Mouse (Mus musculus) CH12.LX (cell line): ENCODE measurements around the gene Dnm2. TPM values are rescaled to one million over a fixed set of nuclear protein-coding genes. Genes with fewer than 3 reads are reported as not detected.

Experiments
- DNase-seq: peaks from one replicate; pipeline ENCODE4 v3.0.0-alpha.2; 2013; ENCODE audit errors: extremely low read depth
- H3K27ac ChIP-seq: 2 replicates; pipeline ENCODE4 v1.5.1; 2012; ENCODE audit warnings: low read depth, mild to moderate bottlenecking, control low read depth, moderate library complexity; ENCODE audit not compliant: insufficient read depth
- H3K27me3 ChIP-seq: replicated peaks from 2 replicates; pipeline ENCODE3; 2012; ENCODE audit warnings: inconsistent platforms
- H3K36me3 ChIP-seq, 2 experiments: replicated peaks in 1 of 2; 2 replicates each; pipeline versions ENCODE3 to v1.6.1; 2012; ENCODE audit warnings: inconsistent platforms in 1 of 2, low read length in 1 of 2, mild to moderate bottlenecking in 1 of 2, mixed read lengths in 1 of 2, moderate library complexity in 1 of 2; ENCODE audit not compliant: control insufficient read depth in 1 of 2, insufficient read depth in 1 of 2
- H3K4me1 ChIP-seq, 2 experiments: 2 replicates each; pipeline ENCODE4 v1.6.1; 2012; ENCODE audit warnings: inconsistent platforms in 1 of 2, moderate library complexity in 1 of 2; ENCODE audit not compliant: insufficient read depth in 2 of 2, control insufficient read depth in 1 of 2
- H3K4me2 ChIP-seq: 2 replicates; pipeline ENCODE4 v1.6.1; 2012; ENCODE audit warnings: low read depth, mild to moderate bottlenecking, control low read depth; ENCODE audit not compliant: poor library complexity, insufficient read depth, severe bottlenecking
- H3K4me3 ChIP-seq, 3 experiments: fragments of 150-350 bp in 1 of 3; sonication (generic) in 1 of 3; replicated peaks in 1 of 3; 2 replicates each; pipeline versions ENCODE3 to v1.5.1; 2011 to 2012; ENCODE audit warnings: low read depth in 2 of 3, low read length in 2 of 3, mild to moderate bottlenecking in 2 of 3, moderate library complexity in 2 of 3, control low read depth in 1 of 3, improper control_type of control experiment in 1 of 3, inconsistent platforms in 1 of 3, mixed read lengths in 1 of 3; ENCODE audit not compliant: poor library complexity in 1 of 3
- H3K79me2 ChIP-seq: replicated peaks from 2 replicates; pipeline ENCODE4 v1.6.1; 2012; ENCODE audit warnings: mild to moderate bottlenecking, moderate library complexity; ENCODE audit not compliant: control insufficient read depth, poor library complexity, insufficient read depth, severe bottlenecking; ENCODE audit errors: extremely low read depth
- H3K9ac ChIP-seq: 2 replicates; pipeline ENCODE4 v1.6.1; 2012; ENCODE audit warnings: low read depth, mild to moderate bottlenecking, control low read depth, moderate library complexity; ENCODE audit not compliant: insufficient read depth
- H3K9me3 ChIP-seq: replicated peaks from 2 replicates; pipeline ENCODE3; 2012; ENCODE audit warnings: low read length, inconsistent platforms, mixed read lengths
- BHLHE40 ChIP-seq: IDR thresholded peaks from 2 replicates; pipeline ENCODE4 v1.6.1; 2011; ENCODE audit warnings: mild to moderate bottlenecking, low read depth, low read length, improper control_type of control experiment
- CHD2 ChIP-seq: IDR thresholded peaks from 2 replicates; pipeline ENCODE4 v1.6.1; 2011; ENCODE audit warnings: low read length, improper control_type of control experiment
- CTCF ChIP-seq, 2 experiments: IDR thresholded peaks in 1 of 2; conservative IDR thresholded peaks in 1 of 2; 2 replicates each; pipeline ENCODE4 v1.5.1; 2011 to 2012; ENCODE audit warnings: low read depth in 2 of 2, low read length in 2 of 2, improper control_type of control experiment in 1 of 2, inconsistent platforms in 1 of 2, mild to moderate bottlenecking in 1 of 2, moderate library complexity in 1 of 2
- E2F4 ChIP-seq: IDR thresholded peaks from 2 replicates; pipeline ENCODE4 v1.6.1; 2011; ENCODE audit warnings: low read depth, low read length, improper control_type of control experiment; ENCODE audit not compliant: insufficient replicate concordance
- ELF1 ChIP-seq: IDR thresholded peaks from 2 replicates; pipeline ENCODE4 v1.6.1; 2014; ENCODE audit warnings: low read depth, mild to moderate bottlenecking, inconsistent platforms, low read length, improper control_type of control experiment
- EP300 ChIP-seq: IDR thresholded peaks from 2 replicates; pipeline ENCODE4 v1.6.1; 2011; ENCODE audit warnings: low read length, improper control_type of control experiment
- GABPA ChIP-seq: IDR thresholded peaks from 2 replicates; pipeline ENCODE4 v1.6.1; 2012; ENCODE audit warnings: low read depth, low read length, improper control_type of control experiment, inconsistent platforms; ENCODE audit not compliant: insufficient replicate concordance
- HCFC1 ChIP-seq: IDR thresholded peaks from 2 replicates; pipeline ENCODE4 v1.6.1; 2012; ENCODE audit warnings: low read depth, mild to moderate bottlenecking, inconsistent platforms, low read length, improper control_type of control experiment
- IRF4 ChIP-seq: IDR thresholded peaks from 2 replicates; pipeline ENCODE4 v1.6.1; 2014; ENCODE audit warnings: low read depth, mild to moderate bottlenecking, inconsistent platforms, low read length, improper control_type of control experiment
- KAT2A ChIP-seq: IDR thresholded peaks from 2 replicates; pipeline ENCODE4 v1.6.1; 2012; ENCODE audit warnings: low read length, improper control_type of control experiment, inconsistent platforms; ENCODE audit not compliant: insufficient replicate concordance
- MAFK ChIP-seq: IDR thresholded peaks from 2 replicates; pipeline ENCODE4 v1.6.1; 2011; ENCODE audit warnings: low read length, improper control_type of control experiment; ENCODE audit not compliant: insufficient replicate concordance
- MXI1 ChIP-seq: IDR thresholded peaks from 2 replicates; pipeline ENCODE4 v1.6.1; 2011; ENCODE audit warnings: mild to moderate bottlenecking, low read depth, low read length, improper control_type of control experiment
- NELFE ChIP-seq: IDR thresholded peaks from 2 replicates; pipeline ENCODE4 v1.6.1; 2011; ENCODE audit warnings: low read depth, low read length, improper control_type of control experiment
- NRF1 ChIP-seq: IDR thresholded peaks from 2 replicates; pipeline ENCODE4 v1.6.1; 2014; ENCODE audit warnings: low read depth, mild to moderate bottlenecking, inconsistent platforms, low read length, improper control_type of control experiment, moderate library complexity
- PAX5 ChIP-seq: IDR thresholded peaks from 2 replicates; pipeline ENCODE4 v1.6.1; 2012; ENCODE audit warnings: low read length, inconsistent platforms, mixed read lengths
- POLR2A ChIP-seq: IDR thresholded peaks from 2 replicates; pipeline ENCODE4 v1.6.1; 2011; ENCODE audit warnings: low read depth, mild to moderate bottlenecking, improper control_type of control experiment, low read length
- POLR2AphosphoS2 ChIP-seq: IDR thresholded peaks from 2 replicates; pipeline ENCODE4 v1.6.1; 2011; ENCODE audit warnings: low read depth, low read length, improper control_type of control experiment
- SIN3A ChIP-seq: IDR thresholded peaks from 2 replicates; pipeline ENCODE4 v1.6.1; 2012; ENCODE audit warnings: low read length, improper control_type of control experiment, inconsistent platforms
- TBP ChIP-seq: conservative IDR thresholded peaks from 2 replicates; pipeline ENCODE4 v1.6.1; 2011; ENCODE audit warnings: low read depth, low read length, improper control_type of control experiment
- TCF12 ChIP-seq: IDR thresholded peaks from 2 replicates; pipeline ENCODE4 v1.6.1; 2014; ENCODE audit warnings: low read depth, mild to moderate bottlenecking, inconsistent platforms, low read length, improper control_type of control experiment
- UBTF ChIP-seq: IDR thresholded peaks from 2 replicates; pipeline ENCODE4 v1.6.1; 2012; ENCODE audit warnings: low read depth, mild to moderate bottlenecking, inconsistent platforms, low read length, improper control_type of control experiment, moderate library complexity
- ZC3H11A ChIP-seq: IDR thresholded peaks from 2 replicates; pipeline ENCODE4 v1.6.1; 2012; ENCODE audit warnings: low read depth, mild to moderate bottlenecking, inconsistent platforms, low read length, improper control_type of control experiment
- ZKSCAN1 ChIP-seq: IDR thresholded peaks from 2 replicates; pipeline ENCODE4 v1.6.1; 2012; ENCODE audit warnings: low read depth, inconsistent platforms, low read length, improper control_type of control experiment, borderline replicate concordance
- ZNF384 ChIP-seq: IDR thresholded peaks from 2 replicates; pipeline ENCODE4 v1.6.1; 2012; ENCODE audit warnings: low read depth, low read length, improper control_type of control experiment, inconsistent platforms
- dilution Hi-C: fragments of 300-500 bp; cut with MboI; formaldehyde crosslinking; loops from 2 replicates; pipeline ENCODE4 v1.14.3; 2020; ENCODE audit warnings: low sequenced_read_pairs; ENCODE audit not compliant: extremely low pct_unique_long_range_greater_than_20kb, extremely low pct_ligation_motif_present
- in situ Hi-C: fragments of 300-500 bp; cut with MboI; formaldehyde crosslinking; loops from 3 replicates; pipeline ENCODE4 v1.14.3; 2019; ENCODE audit warnings: low sequenced_read_pairs, low pct_ligation_motif_present, low pct_unique_long_range_greater_than_20kb, mixed read lengths
- polyA plus RNA-seq: library from polyadenylated mRNA; unstranded; fragments of >175 nt; gene quantifications from 2 replicates; pipeline ENCODE4 v1.2.1, GENCODE M21; 2012; ENCODE audit warnings: low read depth; ENCODE audit not compliant: insufficient read length
- total RNA-seq, 2 experiments: library from RNA; depleted of rRNA; stranded (reverse); fragments of 300-350 nt in 1 of 2; fragments of >200 nt in 1 of 2; gene quantifications; 2 replicates each; pipeline ENCODE4 v1.2.3; 2012 to 2014

The Dnm2 gene
- 51.7 and 55.4 TPM in 2 replicates for total RNA-seq (2012; rRNA removed)
- total RNA-seq (2014; rRNA removed), result 36.4 and 37.0 TPM in 2 replicates
- polyA plus RNA-seq, result 64.3 and 66.0 TPM in 2 replicates

- Histone ChIP-seq H3K27ac (peak within 1 kb of the TSS; percentile 63), H3K4me2 (peak within 1 kb of the TSS; percentile 88), H3K4me3 (peak within 1 kb of the TSS; percentile 89 to 91 (median 90)), H3K79me2 (peaks cover 49% of the 10 kb centered on the region), H3K36me3 (peaks cover 17 to 55% of the 10 kb centered on the region in 2 experiments), H3K27me3 (no peaks in the 10 kb centered on the region), H3K9ac (peak within 1 kb of the TSS; percentile 80)
- in situ Hi-C loops, result loop anchor here (5.0 kb wide), 1 partner anchor 37 kb away; no protein-coding TSS in a partner anchor
- peak; percentile 100 for DNase-seq
- peak; percentile 99 for TF ChIP-seq CHD2
- peak; percentile 88 for TF ChIP-seq POLR2A
- TF ChIP-seq PAX5, result no peak
- TF ChIP-seq MXI1, result peak; percentile 50
- TF ChIP-seq GABPA, result no peak
- peak; percentile 56; the same call in 1 of the 2 replicates for TF ChIP-seq E2F4
- TF ChIP-seq CTCF (conservative IDR thresholded peaks at IDR 0.05 in 1 of 2, IDR thresholded peaks at IDR 0.05 in 1 of 2; ENCODE audit: low read depth in 2 of 2, low read length in 2 of 2), result no peak
- TF ChIP-seq KAT2A, result peak; percentile 78; the same call in 1 of the 2 replicates
- peak; percentile 93 for TF ChIP-seq ELF1
- TF ChIP-seq NELFE, result peak; percentile 72
- no peak for TF ChIP-seq ZNF384
- TF ChIP-seq IRF4, result no peak; the same call in 1 of the 2 replicates
- TF ChIP-seq MAFK, result no peak
- peak; percentile 85 for TF ChIP-seq TBP
- no peak for TF ChIP-seq ZC3H11A
- TF ChIP-seq POLR2AphosphoS2, result peak; percentile 79; the same call in 1 of the 2 replicates
- peak; percentile 75 for TF ChIP-seq BHLHE40
- no peak for TF ChIP-seq ZKSCAN1
- TF ChIP-seq NRF1, result peak; percentile 55
- TF ChIP-seq EP300, result no peak
- TF ChIP-seq TCF12, result peak; percentile 67
- TF ChIP-seq HCFC1, result peak; percentile 76
- peak; percentile 36; the same call in 1 of the 2 replicates for TF ChIP-seq SIN3A
- TF ChIP-seq UBTF, result peak; percentile 93
- TF ChIP-seq, all 38 proteins: peak for 15
- peaks cover 11 to 39% of the 10 kb centered on the region in 2 experiments for H3K4me1 ChIP-seq
- dilution Hi-C loops, result no loop called here
- no peaks in the 10 kb centered on the region for H3K9me3 ChIP-seq
These were observed at the start of gene Dnm2 for GRCm38 (mm10) chr9:21424631-21425555. Gene Dnm2 (plus strand): TSS chr9:21424908.
